Mouse (Mus musculus) hindbrain, embryonic 11.5 days (tissue): ENCODE measurements at regions not wholly inside any gene's neighbourhood (a gene's known extent, or its start where the extent isn't known, plus 50 kb on each side); places are given as distances from the start of the nearest gene placed in this dataset.

Experiments used
- ATAC-seq: fragments of 200-750 bp; cut with Nextera tagmentation; 2 replicates; pipeline ENCODE4 v1.8.0; 2017; ENCODE audit warnings: mild to moderate bottlenecking, moderate TSS enrichment, moderate library complexity; ENCODE audit not compliant: low FRiP score
- DNase-seq: peaks from one replicate; pipeline ENCODE4 v3.0.0-alpha.2; 2015; ENCODE audit warnings: low spot score
- H3K27ac ChIP-seq: fragments of 300-500 bp; sonication (generic); 2 replicates; pipeline ENCODE4 v1.5.1; 2014; ENCODE audit warnings: mild to moderate bottlenecking, low read depth, low read length
- H3K27me3 ChIP-seq: fragments of 300-500 bp; sonication (generic); 2 replicates; pipeline ENCODE4 v1.6.1; 2014; ENCODE audit warnings: mild to moderate bottlenecking, low read length, moderate library complexity, mixed read lengths; ENCODE audit not compliant: control insufficient read depth, insufficient read depth
- H3K36me3 ChIP-seq: fragments of 300-500 bp; sonication (generic); 2 replicates; pipeline ENCODE4 v1.6.1; 2014; ENCODE audit warnings: mild to moderate bottlenecking, low read length, moderate library complexity, mixed read lengths; ENCODE audit not compliant: control insufficient read depth, insufficient read depth
- H3K4me1 ChIP-seq: fragments of 300-500 bp; sonication (generic); replicated peaks from 2 replicates; pipeline ENCODE4 v1.6.1; 2014; ENCODE audit warnings: low read length, mixed read lengths; ENCODE audit not compliant: control insufficient read depth, insufficient read depth
- H3K4me2 ChIP-seq: fragments of 300-500 bp; sonication (generic); replicated peaks from 2 replicates; pipeline ENCODE4 v1.6.1; 2014; ENCODE audit warnings: mild to moderate bottlenecking, low read depth, low read length
- H3K4me3 ChIP-seq: fragments of 300-500 bp; sonication (generic); 2 replicates; pipeline ENCODE4 v1.5.1; 2014; ENCODE audit warnings: low read depth, low read length
- H3K9ac ChIP-seq: fragments of 300-500 bp; sonication (generic); 2 replicates; pipeline ENCODE4 v1.6.1; 2014; ENCODE audit warnings: low read depth, low read length
- H3K9me3 ChIP-seq: fragments of 300-500 bp; sonication (generic); 2 replicates; pipeline ENCODE4 v1.6.1; 2016; ENCODE audit warnings: low read length; ENCODE audit not compliant: control insufficient read depth
- WGBS: fragments of 180-500 bp; shearing (Covaris S2); extraction: QIAGEN DNeasy Blood & Tissue Kit; methylation state at CpG from one replicate; pipeline ENCODE4 v1.1.7; 2014; 5-methylcytosine and 5-hydroxymethylcytosine counted together

GRCm38 (mm10) chr9:86250197-86250596 lies 214.6 kb downstream of the Ube2cbp start:
- Histone ChIP-seq H3K27me3 (no peaks in the 10 kb centered on the region), H3K4me3 (no peak overlapping the region), H3K9me3 (no peaks in the 10 kb centered on the region), H3K4me1 (no peaks in the 10 kb centered on the region), H3K9ac (no peak overlapping the region), H3K27ac (no peak overlapping the region), H3K36me3 (no peaks in the 10 kb centered on the region), H3K4me2 (no peak overlapping the region)
- ATAC-seq (no peak), DNase-seq (no peak)
- 78% methylated on average over 3 of the region's 3 CpGs for WGBS

- 87% methylated on average over 1 of the region's 1 CpGs for WGBS
- ATAC-seq: no peak
- no peaks in the 10 kb centered on the region for H3K9me3 ChIP-seq
Measured at GRCm38 (mm10) chr9:86251331-86251730, 213.4 kb downstream of the Ube2cbp start.

More at GRCm38 (mm10) chr9:86251331-86251730, 213.4 kb downstream of the Ube2cbp start:
- Histone ChIP-seq H3K9ac (no peak overlapping the region), H3K27me3 (no peaks in the 10 kb centered on the region), H3K4me2 (no peak overlapping the region), H3K27ac (no peak overlapping the region), H3K4me1 (no peaks in the 10 kb centered on the region), H3K36me3 (no peaks in the 10 kb centered on the region), H3K4me3 (no peak overlapping the region)
- DNase-seq: no peak
